Mouse (Mus musculus): ENCODE data around the gene Lilrb4a. TPM values are rescaled to one million over a fixed set of nuclear protein-coding genes. Genes with fewer than 3 reads are reported as not detected.

Gene Lilrb4a
- polyA plus RNA-seq, 1 experiment from 2014 or later = 0.44 TPM

DNA sequence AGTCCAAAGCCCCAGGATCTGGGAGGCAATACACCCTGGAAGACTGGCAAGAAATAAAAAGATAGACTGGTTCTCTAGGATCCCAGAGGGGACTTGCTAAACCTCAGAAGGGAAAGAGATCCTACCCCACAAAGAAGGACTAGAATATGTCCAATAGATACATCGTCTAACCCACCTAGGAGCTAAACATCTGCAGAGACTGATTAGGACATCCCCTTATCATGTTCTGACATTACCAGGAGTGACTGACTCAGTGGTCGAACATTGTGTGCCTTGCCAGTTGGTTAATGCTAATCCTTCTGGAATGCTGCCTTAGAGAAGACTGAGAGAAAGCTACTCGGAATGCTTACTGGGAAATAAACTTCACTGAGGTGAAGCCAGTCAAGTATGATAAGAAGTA is 38.7 kb downstream of the Lilrb4a start:
- Histone ChIP-seq H3K27me3 (ENCODE audit: low read depth, poor library complexity, severe bottlenecking) (no peaks in the 10 kb centered on the region), H3K27ac (replicated peaks) (no peak overlapping the region), H3K4me3 (no peak overlapping the region), H3K36me3 (no peaks in the 10 kb centered on the region), H3K9me3 (replicated peaks) (no peaks in the 10 kb centered on the region), H3K4me1 (peaks cover 6% of the 10 kb centered on the region)
- DNase-seq (ENCODE audit: low spot score) = no peak
- WGBS = 71% methylated on average over 3 of the region's 3 CpGs

DNA sequence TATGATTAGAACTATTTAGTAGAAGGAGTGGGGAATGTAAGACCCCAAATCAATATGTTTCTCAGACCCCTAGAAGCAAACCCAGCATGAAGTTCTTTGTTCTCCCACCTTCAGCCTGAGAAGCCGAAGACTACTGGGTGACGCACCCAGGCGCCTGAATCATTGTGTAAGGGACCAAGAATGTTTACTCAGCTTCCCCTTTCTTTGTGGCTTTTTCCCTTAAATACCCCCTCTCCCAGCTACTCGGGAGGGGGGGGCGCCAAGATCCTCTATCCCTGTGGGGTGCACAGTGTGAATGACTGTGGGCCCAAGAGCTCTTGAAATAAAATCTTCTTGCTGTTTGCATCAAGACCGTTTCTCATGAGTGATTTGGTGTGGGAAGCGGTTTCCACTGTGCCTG is 40.1 kb downstream of the Lilrb4a start:
- Histone ChIP-seq H3K4me1 (peaks cover 6% of the 10 kb centered on the region), H3K27ac (replicated peaks) (no peak overlapping the region), H3K27me3 (ENCODE audit: low read depth, poor library complexity, severe bottlenecking) (no peaks in the 10 kb centered on the region), H3K36me3 (no peaks in the 10 kb centered on the region), H3K4me3 (no peak overlapping the region), H3K9me3 (replicated peaks) (no peaks in the 10 kb centered on the region)
- WGBS = 89% methylated on average over 7 of the region's 7 CpGs
- DNase-seq (ENCODE audit: low spot score) = no peak

Other genes starting within 250 kb of the Lilrb4a start
- not detected in 2 replicates for gene Gm49339, start 10.3 kb upstream of the Lilrb4a start, polyA plus RNA-seq (2016; fragmentation: Nextera tagmentation; extraction: Ambion mirVana)
- 0.34 TPM in 1 of 2 replicates, not detected in the other for gene Lilr4b, start 10.3 kb upstream of the Lilrb4a start, polyA plus RNA-seq (2016; fragmentation: Nextera tagmentation; extraction: Ambion mirVana)
- gene Fam162b, start 99.6 kb downstream of the Lilrb4a start, polyA plus RNA-seq (2016; fragmentation: Nextera tagmentation; extraction: Ambion mirVana) = 4.6 and 5.6 TPM in 2 replicates
- 0.07 TPM in 1 of 2 replicates, not detected in the other for gene Gprc6a, start 140.5 kb downstream of the Lilrb4a start, polyA plus RNA-seq (2016; fragmentation: Nextera tagmentation; extraction: Ambion mirVana)
- gene Rfx6, start 186.8 kb downstream of the Lilrb4a start, polyA plus RNA-seq (2016; fragmentation: Nextera tagmentation; extraction: Ambion mirVana) = not detected in 2 replicates

All from midbrain, embryonic 10.5 days (tissue).